Mouse (Mus musculus) lung, postnatal 36 days (tissue): ENCODE measurements at regions not wholly inside any gene's neighbourhood (a gene's known extent, or its start where the extent isn't known, plus 50 kb on each side); places are given as distances from the start of the nearest gene placed in this dataset.

ENCODE experiments used
- DNase-seq: peaks from one replicate; pipeline ENCODE4 v3.0.0; 2022; ENCODE audit warnings: mixed read lengths

DNA sequence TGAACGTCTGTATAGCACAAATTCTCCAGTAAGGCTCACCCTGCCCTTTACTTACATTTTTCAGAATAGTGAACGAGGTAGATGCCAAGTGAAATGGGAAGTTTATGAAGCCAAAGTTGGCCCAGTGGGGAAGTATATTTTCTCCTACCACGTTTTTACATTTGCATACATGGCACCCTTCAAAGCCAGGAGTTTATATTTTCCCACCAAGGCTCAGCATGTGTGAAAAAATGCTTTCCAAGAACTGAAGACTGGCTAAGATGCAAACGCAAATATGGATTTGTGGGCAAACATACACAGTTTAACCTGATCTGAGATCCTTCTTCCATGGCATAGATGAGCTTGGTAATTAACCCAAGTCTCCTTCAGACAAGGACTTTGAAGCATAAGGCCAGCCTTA lies 2209.4 kb upstream of the Gm7489 start:
- DNase-seq = no peak

DNA sequence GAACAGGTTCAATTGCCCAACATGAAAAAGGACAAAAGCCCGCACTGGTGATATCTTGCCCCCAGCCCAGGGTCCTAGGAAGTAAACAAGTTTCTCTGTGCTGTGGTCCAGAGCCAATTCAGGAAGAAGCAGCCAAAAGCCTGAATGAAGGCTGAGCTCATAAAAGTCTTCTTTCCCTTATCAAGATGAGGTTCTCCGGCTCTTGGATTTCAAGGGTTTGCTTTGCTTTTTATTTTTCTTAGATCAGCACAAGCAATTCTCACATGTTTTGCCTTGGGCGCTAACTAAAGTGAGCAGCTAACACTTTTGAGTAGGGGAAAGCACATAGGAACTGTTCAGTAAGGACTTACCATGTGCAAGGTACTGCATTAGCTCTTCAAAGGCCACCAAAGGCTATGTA lies 2208.0 kb upstream of the Gm7489 start:
- no peak for DNase-seq

DNA sequence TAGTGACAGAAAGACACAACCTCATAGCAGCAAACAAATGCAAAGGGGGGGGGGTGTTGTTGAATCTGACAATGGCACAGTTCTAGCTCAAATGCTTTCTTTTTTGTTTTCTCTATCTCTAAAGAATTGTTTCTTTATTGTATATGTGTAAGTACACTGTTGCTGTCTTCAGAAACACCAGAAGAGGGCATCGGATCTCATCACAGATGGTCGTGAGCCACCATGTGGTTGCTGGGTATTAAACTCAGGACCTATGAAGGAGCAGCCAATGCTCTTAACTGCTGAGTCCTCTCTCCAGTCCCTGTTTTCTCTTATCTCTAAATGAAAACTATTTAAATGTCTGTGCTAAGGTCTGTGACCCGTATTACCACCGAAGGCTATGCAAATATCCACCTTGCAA lies 2207.4 kb upstream of the Gm7489 start:
- DNase-seq = no peak

GRCm38 (mm10) chr15:51679186-51679902 lies 2205.4 kb upstream of the Gm7489 start:
- no peak for DNase-seq

- no peak for DNase-seq
Measured at GRCm38 (mm10) chr15:51680494-51680893, 2204.2 kb upstream of the Gm7489 start.

DNA sequence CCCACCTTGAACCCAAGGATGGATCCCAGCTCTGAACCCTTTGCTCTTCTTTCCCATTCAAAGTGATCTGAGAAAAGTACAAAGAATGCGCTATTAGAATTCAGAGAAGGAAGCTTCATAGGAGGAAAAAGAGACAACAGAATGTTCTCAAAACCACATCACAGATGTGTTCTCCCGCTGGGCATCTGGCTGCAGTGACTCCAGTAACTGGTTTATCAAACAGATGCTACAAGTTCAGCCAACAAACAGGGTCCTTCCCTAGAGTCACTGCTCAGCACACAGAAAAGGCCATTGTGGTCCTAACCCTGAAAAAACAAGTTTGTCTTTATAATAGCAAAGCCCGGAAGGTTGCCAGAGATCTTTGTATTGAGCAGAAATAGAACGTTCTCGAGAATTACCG lies 2203.5 kb upstream of the Gm7489 start:
- no peak for DNase-seq

DNA sequence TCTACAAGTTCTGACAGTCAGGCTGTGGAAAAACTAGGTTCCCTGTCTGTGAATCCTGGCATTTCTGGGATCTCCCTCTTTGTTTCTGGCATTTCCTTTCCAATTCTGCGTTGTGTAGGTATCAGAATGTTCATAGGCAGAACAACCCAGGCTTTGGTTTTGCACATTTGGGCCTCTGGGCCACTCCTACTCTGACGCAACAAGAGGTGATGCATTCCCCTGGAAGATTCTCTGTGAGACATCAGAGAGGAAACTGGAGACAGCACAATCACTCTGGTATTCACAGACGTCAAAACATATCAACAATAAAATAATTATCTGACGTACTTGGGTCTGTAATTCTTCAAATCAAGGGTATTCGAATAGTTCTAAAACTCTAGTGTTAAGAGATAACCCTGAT lies 2202.4 kb upstream of the Gm7489 start:
- DNase-seq = no peak

- no peak for DNase-seq
Measured at GRCm38 (mm10) chr15:51687007-51687540, 2197.6 kb upstream of the Gm7489 start.

- DNase-seq = no peak
Measured at GRCm38 (mm10) chr15:51689498-51689897, 2195.2 kb upstream of the Gm7489 start.

- no peak for DNase-seq
Measured at GRCm38 (mm10) chr15:51692671-51693070, 2192.0 kb upstream of the Gm7489 start.

GRCm38 (mm10) chr15:51696344-51697016 lies 2188.2 kb upstream of the Gm7489 start:
- peak; percentile 70 for DNase-seq

GRCm38 (mm10) chr15:51704198-51704597 lies 2180.5 kb upstream of the Gm7489 start:
- DNase-seq = no peak

- DNase-seq = peak; percentile 3
Measured at GRCm38 (mm10) chr15:51709871-51710655, 2174.6 kb upstream of the Gm7489 start.

DNA sequence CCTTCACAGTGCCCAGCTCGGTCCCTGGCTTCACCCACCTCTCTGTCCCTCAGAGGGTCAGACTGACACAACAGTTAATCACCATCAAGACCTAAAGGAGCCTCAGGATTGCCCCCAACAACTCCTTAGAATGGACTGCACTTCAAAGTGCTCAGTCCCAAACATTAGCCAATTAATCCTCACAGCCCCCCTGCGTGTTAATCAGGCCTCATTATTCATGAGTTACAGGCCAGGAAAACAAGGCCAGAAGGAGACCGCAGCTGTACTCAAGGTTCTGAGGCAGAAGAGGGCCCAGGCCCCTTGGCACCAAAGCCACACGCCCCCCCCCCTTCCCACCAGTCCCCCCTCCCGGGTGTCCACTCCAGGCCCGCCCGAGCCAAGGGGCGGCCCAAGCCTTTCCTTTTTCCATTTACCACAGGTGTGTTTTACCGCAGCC lies 2163.8 kb upstream of the Gm7489 start:
- DNase-seq = no peak

- DNase-seq = no peak
Measured at GRCm38 (mm10) chr15:51721363-51721762, 2163.3 kb upstream of the Gm7489 start.

- peak; percentile 5 for DNase-seq
Measured at GRCm38 (mm10) chr15:51724127-51724526, 2160.6 kb upstream of the Gm7489 start.

DNA sequence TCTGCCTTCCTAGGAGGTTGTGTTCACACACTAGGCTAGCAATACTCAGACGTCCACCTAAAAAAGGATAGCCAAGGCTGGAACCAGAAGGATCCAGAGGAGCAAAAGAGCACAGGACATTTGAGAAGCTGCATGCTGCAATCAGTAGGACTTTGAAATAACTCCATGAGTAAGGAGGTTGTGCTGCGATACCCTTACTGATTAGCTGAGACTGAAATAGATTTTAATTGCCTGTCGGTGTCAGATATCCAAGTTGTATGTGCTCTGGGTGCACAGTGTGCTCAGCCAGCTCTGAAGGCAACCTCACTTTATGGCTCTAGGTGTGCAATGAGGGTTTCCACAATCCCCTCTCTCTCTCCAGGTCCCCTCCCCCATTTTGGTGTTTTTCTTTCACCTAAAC lies 2159.2 kb upstream of the Gm7489 start:
- no peak for DNase-seq

DNA sequence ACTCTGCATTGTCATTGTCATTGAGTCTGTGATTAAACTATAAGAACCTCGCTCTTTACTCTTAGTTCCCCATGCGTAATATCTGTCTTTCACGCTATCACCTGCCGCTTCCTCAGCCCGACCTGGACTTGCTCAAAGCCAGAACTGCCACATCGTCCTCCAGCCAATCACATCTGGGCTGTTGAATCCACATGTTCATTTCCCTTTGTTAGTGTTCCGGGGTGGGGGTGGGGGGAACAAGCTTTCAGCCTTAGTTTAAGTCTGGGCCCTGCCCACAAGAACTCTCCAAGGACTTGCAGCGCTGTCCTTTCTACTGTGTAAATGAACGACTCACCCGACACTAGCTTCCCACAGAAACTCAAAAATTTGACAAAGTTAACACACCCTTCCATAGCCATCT lies 2154.6 kb upstream of the Gm7489 start:
- DNase-seq = no peak

GRCm38 (mm10) chr15:51730805-51731412 lies 2153.8 kb upstream of the Gm7489 start:
- peak; percentile 24 for DNase-seq

DNA sequence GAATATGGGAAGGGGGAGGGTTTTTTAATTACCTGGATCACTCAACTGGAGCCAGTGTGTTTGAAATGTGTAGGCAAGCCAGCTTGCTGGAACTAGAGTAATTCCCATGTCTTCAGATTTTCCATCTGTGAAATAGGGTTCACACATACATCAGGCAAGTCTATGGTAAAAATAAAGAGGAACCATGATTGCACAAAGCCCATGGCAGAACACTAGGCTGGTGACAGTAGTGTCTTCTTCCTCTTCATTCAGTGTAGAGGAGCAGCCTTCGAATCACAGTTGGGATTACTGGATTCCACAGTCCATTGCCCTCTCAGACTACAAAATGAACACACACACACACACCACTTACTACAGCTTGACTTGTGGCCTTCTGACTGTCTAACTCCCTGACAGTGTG lies 2150.5 kb upstream of the Gm7489 start:
- no peak for DNase-seq
